Mouse (Mus musculus): ENCODE measurements around the gene Tnrc18. TPM values are rescaled to one million over a fixed set of nuclear protein-coding genes. Genes with fewer than 3 reads are reported as not detected.

The Tnrc18 gene
- polyA plus RNA-seq, 1 experiment, result 29.3 TPM

- Histone ChIP-seq H3K4me1 (ENCODE audit: control insufficient read depth, insufficient read depth, low read length) (peaks cover 23% of the 10 kb centered on the region), H3K27ac (ENCODE audit: insufficient read depth, low read length) (no peak overlapping the region)
- WGBS, result 85% methylated on average over 4 of the region's 4 CpGs
These were observed 18.2 kb downstream of the Tnrc18 start for GRCm38 (mm10) chr5:142799259-142799658.

GRCm38 (mm10) chr5:142798190-142798589 is 19.3 kb downstream of the Tnrc18 start:
- Histone ChIP-seq H3K4me1 (ENCODE audit: control insufficient read depth, insufficient read depth, low read length) (peaks cover 23% of the 10 kb centered on the region), H3K27me3 (ENCODE audit: control insufficient read depth, insufficient read depth, low read length) (no peaks in the 10 kb centered on the region), H3K27ac (ENCODE audit: insufficient read depth, low read length) (no peak overlapping the region), H3K4me3 (replicated peaks; ENCODE audit: insufficient read depth, low read depth, low read length) (no peak overlapping the region)
- DNase-seq, result no peak
- TF ChIP-seq CTCF (IDR thresholded peaks at IDR 0.05; ENCODE audit: borderline replicate concordance, insufficient read depth, low read depth, low read length) (no peak), POLR2A (IDR thresholded peaks at IDR 0.05; ENCODE audit: borderline replicate concordance, insufficient read depth, low read length) (no peak)
- WGBS, result 78% methylated on average over 12 of the region's 12 CpGs

More at GRCm38 (mm10) chr5:142799259-142799658, 18.2 kb downstream of the Tnrc18 start:
- TF ChIP-seq CTCF (IDR thresholded peaks at IDR 0.05; ENCODE audit: borderline replicate concordance, insufficient read depth, low read depth, low read length) (no peak), POLR2A (IDR thresholded peaks at IDR 0.05; ENCODE audit: borderline replicate concordance, insufficient read depth, low read length) (no peak)
- no peak for DNase-seq
- no peak overlapping the region for H3K4me3 ChIP-seq (replicated peaks; ENCODE audit: insufficient read depth, low read depth, low read length)
- H3K27me3 ChIP-seq (ENCODE audit: control insufficient read depth, insufficient read depth, low read length), result no peaks in the 10 kb centered on the region

GRCm38 (mm10) chr5:142797620-142798019 is 19.8 kb downstream of the Tnrc18 start:
- Histone ChIP-seq H3K4me3 (replicated peaks; ENCODE audit: insufficient read depth, low read depth, low read length) (no peak overlapping the region), H3K27me3 (ENCODE audit: control insufficient read depth, insufficient read depth, low read length) (no peaks in the 10 kb centered on the region), H3K4me1 (ENCODE audit: control insufficient read depth, insufficient read depth, low read length) (peaks cover 23% of the 10 kb centered on the region), H3K27ac (ENCODE audit: insufficient read depth, low read length) (no peak overlapping the region)
- TF ChIP-seq CTCF (IDR thresholded peaks at IDR 0.05; ENCODE audit: borderline replicate concordance, insufficient read depth, low read depth, low read length) (no peak), POLR2A (IDR thresholded peaks at IDR 0.05; ENCODE audit: borderline replicate concordance, insufficient read depth, low read length) (no peak)
- 44% methylated on average over 13 of the region's 13 CpGs for WGBS
- DNase-seq, result no peak

GRCm38 (mm10) chr5:142796921-142797320 is 20.5 kb downstream of the Tnrc18 start:
- no peak for DNase-seq
- H3K4me1 ChIP-seq (ENCODE audit: control insufficient read depth, insufficient read depth, low read length), result peaks cover 19% of the 10 kb centered on the region
- no peaks in the 10 kb centered on the region for H3K27me3 ChIP-seq (ENCODE audit: control insufficient read depth, insufficient read depth, low read length)
- TF ChIP-seq POLR2A (IDR thresholded peaks at IDR 0.05; ENCODE audit: borderline replicate concordance, insufficient read depth, low read length) (no peak), CTCF (IDR thresholded peaks at IDR 0.05; ENCODE audit: borderline replicate concordance, insufficient read depth, low read depth, low read length) (no peak)
- H3K4me3 ChIP-seq (replicated peaks; ENCODE audit: insufficient read depth, low read depth, low read length), result no peak overlapping the region
- 92% methylated on average over 4 of the region's 4 CpGs for WGBS
- no peak overlapping the region for H3K27ac ChIP-seq (ENCODE audit: insufficient read depth, low read length)

GRCm38 (mm10) chr5:142794582-142794981 is 22.9 kb downstream of the Tnrc18 start:
- H3K4me1 ChIP-seq (ENCODE audit: control insufficient read depth, insufficient read depth, low read length), result peaks cover 14% of the 10 kb centered on the region
- no peak overlapping the region for H3K4me3 ChIP-seq (replicated peaks; ENCODE audit: insufficient read depth, low read depth, low read length)
- no peak for TF ChIP-seq CTCF (IDR thresholded peaks at IDR 0.05; ENCODE audit: borderline replicate concordance, insufficient read depth, low read depth, low read length)
- TF ChIP-seq POLR2A (IDR thresholded peaks at IDR 0.05; ENCODE audit: borderline replicate concordance, insufficient read depth, low read length), result no peak
- no peaks in the 10 kb centered on the region for H3K27me3 ChIP-seq (ENCODE audit: control insufficient read depth, insufficient read depth, low read length)
- WGBS, result 69% methylated on average over 13 of the region's 13 CpGs
- no peak overlapping the region for H3K27ac ChIP-seq (ENCODE audit: insufficient read depth, low read length)
- DNase-seq, result no peak

GRCm38 (mm10) chr5:142794161-142794560 is 23.3 kb downstream of the Tnrc18 start:
- Histone ChIP-seq H3K27me3 (ENCODE audit: control insufficient read depth, insufficient read depth, low read length) (no peaks in the 10 kb centered on the region), H3K4me3 (replicated peaks; ENCODE audit: insufficient read depth, low read depth, low read length) (no peak overlapping the region), H3K4me1 (ENCODE audit: control insufficient read depth, insufficient read depth, low read length) (peaks cover 14% of the 10 kb centered on the region), H3K27ac (ENCODE audit: insufficient read depth, low read length) (no peak overlapping the region)
- DNase-seq, result no peak
- WGBS, result 73% methylated on average over 2 of the region's 2 CpGs
- TF ChIP-seq POLR2A (IDR thresholded peaks at IDR 0.05; ENCODE audit: borderline replicate concordance, insufficient read depth, low read length), result no peak
- no peak for TF ChIP-seq CTCF (IDR thresholded peaks at IDR 0.05; ENCODE audit: borderline replicate concordance, insufficient read depth, low read depth, low read length)

- WGBS, result 97% methylated on average over 4 of the region's 4 CpGs
- H3K27ac ChIP-seq (ENCODE audit: insufficient read depth, low read length), result no peak overlapping the region
- no peaks in the 10 kb centered on the region for H3K27me3 ChIP-seq (ENCODE audit: control insufficient read depth, insufficient read depth, low read length)
- H3K4me1 ChIP-seq (ENCODE audit: control insufficient read depth, insufficient read depth, low read length), result peaks cover 13% of the 10 kb centered on the region
- no peak for TF ChIP-seq POLR2A (IDR thresholded peaks at IDR 0.05; ENCODE audit: borderline replicate concordance, insufficient read depth, low read length)
- TF ChIP-seq CTCF (IDR thresholded peaks at IDR 0.05; ENCODE audit: borderline replicate concordance, insufficient read depth, low read depth, low read length), result no peak
- DNase-seq, result no peak
- H3K4me3 ChIP-seq (replicated peaks; ENCODE audit: insufficient read depth, low read depth, low read length), result no peak overlapping the region
These were observed 24.9 kb downstream of the Tnrc18 start for GRCm38 (mm10) chr5:142792594-142792993.

- no peak for DNase-seq
- Histone ChIP-seq H3K4me3 (replicated peaks; ENCODE audit: insufficient read depth, low read depth, low read length) (no peak overlapping the region), H3K27ac (ENCODE audit: insufficient read depth, low read length) (no peak overlapping the region), H3K27me3 (ENCODE audit: control insufficient read depth, insufficient read depth, low read length) (no peaks in the 10 kb centered on the region), H3K4me1 (ENCODE audit: control insufficient read depth, insufficient read depth, low read length) (peaks cover 14% of the 10 kb centered on the region)
- TF ChIP-seq POLR2A (IDR thresholded peaks at IDR 0.05; ENCODE audit: borderline replicate concordance, insufficient read depth, low read length), result no peak
- TF ChIP-seq CTCF (IDR thresholded peaks at IDR 0.05; ENCODE audit: borderline replicate concordance, insufficient read depth, low read depth, low read length), result no peak
- WGBS, result 78% methylated on average over 22 of the region's 23 CpGs
These were observed 29.2 kb downstream of the Tnrc18 start for GRCm38 (mm10) chr5:142788279-142788678.
